Mouse (Mus musculus): ENCODE results near the gene Urm1. TPM values are rescaled to one million over a fixed set of nuclear protein-coding genes. Genes with fewer than 3 reads are reported as not detected.
A peak's percentile ranks its signal among the peaks of the same experiment; 100 is the strongest.

Urm1 gene
- polyA plus RNA-seq, 1 experiment from 2014 or later = 26.1 TPM

- 2% methylated on average over 31 of the region's 31 CpGs for WGBS
- Histone ChIP-seq H3K4me1 (replicated peaks; ENCODE audit: insufficient read depth, low read length) (peaks cover 3% of the 10 kb centered on the region; the same call in 1 of the 2 replicates), H3K36me3 (ENCODE audit: insufficient read depth, low read length) (peaks cover 42% of the 10 kb centered on the region), H3K27ac (peak within 1 kb of the TSS; percentile 70), H3K9ac (ENCODE audit: low read depth, low read length) (peak within 1 kb of the TSS; percentile 70), H3K4me2 (ENCODE audit: low read length) (peak within 1 kb of the TSS; percentile 90), H3K9me3 (replicated peaks; ENCODE audit: low read length) (no peaks in the 10 kb centered on the region), H3K27me3 (ENCODE audit: insufficient read depth, low read length) (no peaks in the 10 kb centered on the region), H3K4me3 (replicated peaks; ENCODE audit: low read depth, low read length) (peak within 1 kb of the TSS; percentile 68)
- TF ChIP-seq CTCF (IDR thresholded peaks at IDR 0.05; ENCODE audit: low read depth) = no peak
- ATAC-seq (replicated peaks; ENCODE audit: low FRiP score, low read depth) = peak; percentile 84
- peak; percentile 97 for DNase-seq (ENCODE audit: low spot score)
These were observed 32.6 kb upstream of the Urm1 start, which contains the start of gene Coq4 for GRCm38 (mm10) chr2:29787104-29787917. Gene Coq4 (plus strand): TSS chr2:29787493.

GRCm38 (mm10) chr2:29787937-29788681, 31.8 kb upstream of the Urm1 start, which contains the start of gene Trub2:
Gene Trub2 (minus strand): TSS chr2:29788502.
- Histone ChIP-seq H3K9me3 (replicated peaks; ENCODE audit: low read length) (no peaks in the 10 kb centered on the region), H3K27ac (peak within 1 kb of the TSS; percentile 70), H3K4me3 (replicated peaks; ENCODE audit: low read depth, low read length) (peak within 1 kb of the TSS; percentile 68), H3K4me2 (ENCODE audit: low read length) (peak within 1 kb of the TSS; percentile 90), H3K9ac (ENCODE audit: low read depth, low read length) (peak within 1 kb of the TSS; percentile 70), H3K27me3 (ENCODE audit: insufficient read depth, low read length) (no peaks in the 10 kb centered on the region), H3K4me1 (replicated peaks; ENCODE audit: insufficient read depth, low read length) (peaks cover 3% of the 10 kb centered on the region; the same call in 1 of the 2 replicates), H3K36me3 (ENCODE audit: insufficient read depth, low read length) (peaks cover 34% of the 10 kb centered on the region)
- no peak for TF ChIP-seq CTCF (IDR thresholded peaks at IDR 0.05; ENCODE audit: low read depth)
- under 1% methylated on average over 45 of the region's 45 CpGs for WGBS
- peak; percentile 87 for DNase-seq (ENCODE audit: low spot score)
- ATAC-seq (replicated peaks; ENCODE audit: low FRiP score, low read depth) = peak; percentile 87

- Histone ChIP-seq H3K9ac (ENCODE audit: low read depth, low read length) (no peak overlapping the region), H3K27me3 (ENCODE audit: insufficient read depth, low read length) (no peaks in the 10 kb centered on the region), H3K4me3 (replicated peaks; ENCODE audit: low read depth, low read length) (no peak overlapping the region), H3K9me3 (replicated peaks; ENCODE audit: low read length) (no peaks in the 10 kb centered on the region), H3K4me1 (replicated peaks; ENCODE audit: insufficient read depth, low read length) (no peaks in the 10 kb centered on the region), H3K36me3 (ENCODE audit: insufficient read depth, low read length) (peaks cover 19% of the 10 kb centered on the region), H3K4me2 (ENCODE audit: low read length) (no peak overlapping the region), H3K27ac (no peak overlapping the region)
- no peak for DNase-seq (ENCODE audit: low spot score)
- ATAC-seq (replicated peaks; ENCODE audit: low FRiP score, low read depth) = no peak
- WGBS = 91% methylated on average over 2 of the region's 2 CpGs
- no peak for TF ChIP-seq CTCF (IDR thresholded peaks at IDR 0.05; ENCODE audit: low read depth)
These were observed 26.9 kb upstream of the Urm1 start for GRCm38 (mm10) chr2:29792772-29793487.

- ATAC-seq (replicated peaks; ENCODE audit: low FRiP score, low read depth) (peak; percentile 94), DNase-seq (ENCODE audit: low spot score) (peak; percentile 97)
- Histone ChIP-seq H3K4me2 (ENCODE audit: low read length) (peak within 1 kb of the TSS; percentile 94), H3K4me3 (replicated peaks; ENCODE audit: low read depth, low read length) (peak within 1 kb of the TSS; percentile 88), H3K4me1 (replicated peaks; ENCODE audit: insufficient read depth, low read length) (peaks cover 9% of the 10 kb centered on the region; the same call in 1 of the 2 replicates), H3K9ac (ENCODE audit: low read depth, low read length) (peak within 1 kb of the TSS; percentile 88), H3K27me3 (ENCODE audit: insufficient read depth, low read length) (no peaks in the 10 kb centered on the region), H3K9me3 (replicated peaks; ENCODE audit: low read length) (no peaks in the 10 kb centered on the region), H3K36me3 (ENCODE audit: insufficient read depth, low read length) (peaks cover 18% of the 10 kb centered on the region), H3K27ac (peak within 1 kb of the TSS; percentile 66)
- 4% methylated on average over 28 of the region's 28 CpGs for WGBS
- no peak; the same call in 1 of the 2 replicates for TF ChIP-seq CTCF (IDR thresholded peaks at IDR 0.05; ENCODE audit: low read depth)
These were observed 17.6 kb upstream of the Urm1 start, which contains the start of gene Slc27a4 for GRCm38 (mm10) chr2:29802075-29802826. Gene Slc27a4 (plus strand): TSS chr2:29802634.

- Histone ChIP-seq H3K9me3 (replicated peaks; ENCODE audit: low read length) (no peaks in the 10 kb centered on the region), H3K4me2 (ENCODE audit: low read length) (peak overlapping the region; percentile 94), H3K27me3 (ENCODE audit: insufficient read depth, low read length) (no peaks in the 10 kb centered on the region), H3K4me1 (replicated peaks; ENCODE audit: insufficient read depth, low read length) (peaks cover 9% of the 10 kb centered on the region; the same call in 1 of the 2 replicates), H3K36me3 (ENCODE audit: insufficient read depth, low read length) (peaks cover 24% of the 10 kb centered on the region), H3K4me3 (replicated peaks; ENCODE audit: low read depth, low read length) (peak overlapping the region; percentile 88), H3K9ac (ENCODE audit: low read depth, low read length) (peak overlapping the region; percentile 88), H3K27ac (peak overlapping the region; percentile 66)
- WGBS = under 1% methylated on average over 39 of the region's 39 CpGs
- peak; percentile 29 for DNase-seq (ENCODE audit: low spot score)
- peak; percentile 10; the same call in 1 of the 2 replicates for ATAC-seq (replicated peaks; ENCODE audit: low FRiP score, low read depth)
- no peak for TF ChIP-seq CTCF (IDR thresholded peaks at IDR 0.05; ENCODE audit: low read depth)
These were observed 17.1 kb upstream of the Urm1 start for GRCm38 (mm10) chr2:29802827-29803201.

Measured in kidney, postnatal 0 days (tissue).